Mouse (Mus musculus): ENCODE data around the gene Srsx. TPM values are rescaled to one million over a fixed set of nuclear protein-coding genes. Genes with fewer than 3 reads are reported as not detected.
"Not testable (repeated sequence)": the region's sequence is repeated elsewhere in the genome, so short reads cannot be mapped to it uniquely, and the experiment has no call there.

The Srsx gene
- not detected for total RNA-seq (2021)
- long read RNA-seq, experiment 1, result 0 reads
- long read RNA-seq, experiment 2, result 0 reads

DNA sequence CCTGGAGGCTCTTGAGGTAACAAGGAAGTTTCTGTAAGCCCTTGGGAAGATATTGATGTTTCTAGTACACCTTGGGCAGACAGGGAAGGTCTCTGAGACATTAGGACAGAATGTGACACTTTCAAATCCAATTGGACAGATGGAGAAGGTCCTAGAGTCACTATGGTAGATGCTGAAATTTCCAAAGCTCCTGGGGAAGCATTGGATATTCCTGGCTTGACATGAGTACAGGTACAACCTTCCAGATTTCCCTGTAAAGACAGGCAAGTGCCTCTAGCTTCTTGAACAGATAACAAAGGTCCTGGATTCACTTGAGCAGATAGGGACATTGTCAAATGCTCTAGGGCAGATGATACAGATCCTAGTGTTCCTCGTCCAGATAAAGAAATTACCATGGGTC lies at the start of gene Srsx:
Gene Srsx, minus strand, starts transcription at position 101 of the 400 bp plus-strand sequence.
- DNase-seq (ENCODE audit: low spot score in 2 of 2), result not testable (repeated sequence)

DNA sequence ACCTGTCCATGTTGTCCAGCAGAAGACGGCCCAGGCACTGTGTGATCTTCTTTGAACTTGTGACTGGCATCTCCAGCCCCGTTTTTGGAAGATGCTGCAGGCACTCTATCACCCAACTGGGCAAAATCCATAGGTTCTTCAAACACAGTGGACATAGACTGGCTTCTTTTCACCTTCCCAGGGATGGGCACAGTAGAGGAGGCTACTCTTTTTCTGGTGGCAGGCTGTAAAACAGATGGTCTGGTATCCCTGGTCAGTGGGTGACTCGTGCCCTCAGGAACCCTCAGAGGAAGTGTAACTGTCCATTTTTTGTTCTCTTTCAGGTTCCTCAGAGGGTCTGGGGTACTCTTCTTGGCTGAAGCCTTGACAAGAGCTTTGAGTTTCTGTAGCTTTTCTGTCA lies 24.5 kb upstream of the Srsx start, which contains the start of gene Gm17577:
Gene Gm17577, minus strand, starts transcription at position 101 of the 400 bp plus-strand sequence.
- not testable (repeated sequence) for DNase-seq (ENCODE audit: low spot score in 2 of 2)

Other genes with a start within 250 kb of the Srsx start
- not detected for gene Gm17521, start 192.8 kb downstream of the Srsx start, total RNA-seq (2021)
- 1 to 10 TPM; 3.1 to 4.3 TPM for gene Cldn34c1, start 119.0 kb downstream of the Srsx start, total RNA-seq (2021)
- not detected for gene Gm17577, start 24.4 kb upstream of the Srsx start, total RNA-seq (2021)